Mouse (Mus musculus) urinary bladder, postnatal 36 days (tissue): ENCODE data around the gene Cdh9.
A peak's percentile ranks its signal among the peaks of the same experiment; 100 is the strongest.

Experiments used
- DNase-seq, 2 experiments: peaks; one replicate each; pipeline ENCODE4 v3.0.0; 2022; ENCODE audit warnings: low spot score in 2 of 2, mixed read lengths in 1 of 2

Cdh9 gene

GRCm38 (mm10) chr15:16728470-16729011, at the start of gene Cdh9:
Cdh9 (plus strand) TSS chr15:16728756.
- DNase-seq: peak; percentile 18 to 52

- DNase-seq: no peak
Measured at GRCm38 (mm10) chr15:16679096-16679495, 49.5 kb upstream of the Cdh9 start.

- DNase-seq: no peak
Measured at GRCm38 (mm10) chr15:16699821-16700220, 28.7 kb upstream of the Cdh9 start.

GRCm38 (mm10) chr15:16702340-16702739, 26.2 kb upstream of the Cdh9 start:
- DNase-seq: no peak

GRCm38 (mm10) chr15:16739088-16739487, 10.5 kb downstream of the Cdh9 start:
- DNase-seq: no peak

- DNase-seq: no peak
Measured at GRCm38 (mm10) chr15:16746672-16747071, 18.1 kb downstream of the Cdh9 start.

- no peak for DNase-seq
Measured at GRCm38 (mm10) chr15:16763252-16763651, 34.7 kb downstream of the Cdh9 start.

- no peak for DNase-seq
Measured at GRCm38 (mm10) chr15:16784575-16784974, 56.0 kb downstream of the Cdh9 start.

GRCm38 (mm10) chr15:16792857-16793256, 64.3 kb downstream of the Cdh9 start:
- no peak for DNase-seq

- no peak for DNase-seq
Measured at GRCm38 (mm10) chr15:16801302-16801701, 72.7 kb downstream of the Cdh9 start.

GRCm38 (mm10) chr15:16810787-16811186, 82.2 kb downstream of the Cdh9 start:
- DNase-seq: no peak

- no peak for DNase-seq
Measured at GRCm38 (mm10) chr15:16814035-16814434, 85.5 kb downstream of the Cdh9 start.

GRCm38 (mm10) chr15:16834761-16835160, 106.2 kb downstream of the Cdh9 start:
- DNase-seq: no peak

- no peak for DNase-seq
Measured at GRCm38 (mm10) chr15:16882542-16882941, 154.0 kb downstream of the Cdh9 start.

GRCm38 (mm10) chr15:16896674-16897073, 168.1 kb downstream of the Cdh9 start:
- no peak for DNase-seq
